Mouse (Mus musculus): ENCODE data around the gene Tnni1. TPM values are rescaled to one million over a fixed set of nuclear protein-coding genes. Genes with fewer than 3 reads are reported as not detected.
A peak's percentile ranks its signal among the peaks of the same experiment; 100 is the strongest.

Gene Tnni1
- polyA plus RNA-seq, 1 experiment from 2014 or later, result 3,442 TPM

DNA sequence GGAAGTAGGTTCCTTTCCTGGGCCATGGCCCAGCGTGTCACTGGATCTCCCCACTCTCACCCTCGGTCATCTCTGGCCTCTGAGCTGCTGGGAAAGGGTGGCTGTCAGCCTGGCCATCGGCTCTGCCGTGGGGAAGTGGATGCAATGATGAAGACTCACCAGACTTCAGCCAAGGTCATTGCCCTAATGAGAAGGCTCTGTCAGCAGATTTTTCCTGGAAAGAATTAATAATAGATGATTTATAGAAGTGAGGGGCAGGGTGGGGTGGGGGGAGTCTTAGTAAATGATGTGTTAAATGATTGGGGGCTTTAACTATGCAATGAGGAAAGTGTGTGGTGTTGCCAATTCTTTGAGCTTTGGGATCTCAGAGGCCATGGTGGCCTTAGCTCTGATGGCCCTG lies 33.0 kb upstream of the Tnni1 start:
- 70% methylated on average over 4 of the region's 4 CpGs for WGBS (ENCODE audit: insufficient replicate concordance)
- Histone ChIP-seq H3K4me3 (ENCODE audit: low read depth, low read length) (no peak overlapping the region), H3K27ac (ENCODE audit: low read depth, low read length) (no peak overlapping the region), H3K27me3 (ENCODE audit: control insufficient read depth, insufficient read depth, low read length) (no peaks in the 10 kb centered on the region), H3K4me1 (ENCODE audit: control insufficient read depth, insufficient read depth, low read length) (peaks cover 25% of the 10 kb centered on the region), H3K9ac (ENCODE audit: low read depth, low read length) (no peak overlapping the region), H3K9me3 (replicated peaks; ENCODE audit: control insufficient read depth, low read length) (no peaks in the 10 kb centered on the region), H3K4me2 (no peak overlapping the region), H3K36me3 (ENCODE audit: control insufficient read depth, insufficient read depth, low read length) (peaks cover 27% of the 10 kb centered on the region)
- no peak for ATAC-seq (replicated peaks; ENCODE audit: insufficient number of reproducible peaks, low FRiP score, low TSS enrichment)

GRCm38 (mm10) chr1:135752737-135753348 lies 26.4 kb upstream of the Tnni1 start:
- Histone ChIP-seq H3K27me3 (ENCODE audit: control insufficient read depth, insufficient read depth, low read length) (no peaks in the 10 kb centered on the region), H3K27ac (ENCODE audit: low read depth, low read length) (peak overlapping the region; percentile 41; the same call in 1 of the 2 replicates), H3K4me1 (ENCODE audit: control insufficient read depth, insufficient read depth, low read length) (peaks cover 14% of the 10 kb centered on the region), H3K4me3 (ENCODE audit: low read depth, low read length) (no peak overlapping the region), H3K36me3 (ENCODE audit: control insufficient read depth, insufficient read depth, low read length) (peaks cover 25% of the 10 kb centered on the region), H3K4me2 (no peak overlapping the region), H3K9me3 (replicated peaks; ENCODE audit: control insufficient read depth, low read length) (no peaks in the 10 kb centered on the region), H3K9ac (ENCODE audit: low read depth, low read length) (no peak overlapping the region)
- WGBS (ENCODE audit: insufficient replicate concordance), result 11% methylated on average over 10 of the region's 10 CpGs
- ATAC-seq (replicated peaks; ENCODE audit: insufficient number of reproducible peaks, low FRiP score, low TSS enrichment), result peak; percentile 89

- H3K4me3 ChIP-seq (ENCODE audit: low read depth, low read length), result no peak overlapping the region
- WGBS (ENCODE audit: insufficient replicate concordance), result 51% methylated on average over 9 of the region's 9 CpGs
- H3K9me3 ChIP-seq (replicated peaks; ENCODE audit: control insufficient read depth, low read length), result no peaks in the 10 kb centered on the region
- peaks cover 14% of the 10 kb centered on the region for H3K36me3 ChIP-seq (ENCODE audit: control insufficient read depth, insufficient read depth, low read length)
- no peaks in the 10 kb centered on the region for H3K27me3 ChIP-seq (ENCODE audit: control insufficient read depth, insufficient read depth, low read length)
- H3K9ac ChIP-seq (ENCODE audit: low read depth, low read length), result no peak overlapping the region
- H3K27ac ChIP-seq (ENCODE audit: low read depth, low read length), result no peak overlapping the region
- peaks cover 14% of the 10 kb centered on the region for H3K4me1 ChIP-seq (ENCODE audit: control insufficient read depth, insufficient read depth, low read length)
- no peak overlapping the region for H3K4me2 ChIP-seq
- ATAC-seq (replicated peaks; ENCODE audit: insufficient number of reproducible peaks, low FRiP score, low TSS enrichment), result no peak
Measured at GRCm38 (mm10) chr1:135755287-135755686, 23.9 kb upstream of the Tnni1 start.

- Histone ChIP-seq H3K9ac (ENCODE audit: low read depth, low read length) (no peak overlapping the region), H3K4me2 (no peak overlapping the region), H3K36me3 (ENCODE audit: control insufficient read depth, insufficient read depth, low read length) (peaks cover 8% of the 10 kb centered on the region; the same call in 1 of the 2 replicates), H3K27me3 (ENCODE audit: control insufficient read depth, insufficient read depth, low read length) (no peaks in the 10 kb centered on the region), H3K4me1 (ENCODE audit: control insufficient read depth, insufficient read depth, low read length) (peaks cover 14% of the 10 kb centered on the region), H3K4me3 (ENCODE audit: low read depth, low read length) (no peak overlapping the region), H3K27ac (ENCODE audit: low read depth, low read length) (no peak overlapping the region), H3K9me3 (replicated peaks; ENCODE audit: control insufficient read depth, low read length) (no peaks in the 10 kb centered on the region)
- 84% methylated on average over 3 of the region's 3 CpGs for WGBS (ENCODE audit: insufficient replicate concordance)
- ATAC-seq (replicated peaks; ENCODE audit: insufficient number of reproducible peaks, low FRiP score, low TSS enrichment), result no peak
Measured at GRCm38 (mm10) chr1:135755913-135756312, 23.3 kb upstream of the Tnni1 start.

GRCm38 (mm10) chr1:135757287-135757686 lies 21.9 kb upstream of the Tnni1 start:
- Histone ChIP-seq H3K27ac (ENCODE audit: low read depth, low read length) (no peak overlapping the region), H3K4me3 (ENCODE audit: low read depth, low read length) (no peak overlapping the region), H3K36me3 (ENCODE audit: control insufficient read depth, insufficient read depth, low read length) (no peaks in the 10 kb centered on the region), H3K4me1 (ENCODE audit: control insufficient read depth, insufficient read depth, low read length) (peaks cover 14% of the 10 kb centered on the region), H3K4me2 (no peak overlapping the region), H3K9ac (ENCODE audit: low read depth, low read length) (no peak overlapping the region; the same call in 1 of the 2 replicates), H3K9me3 (replicated peaks; ENCODE audit: control insufficient read depth, low read length) (no peaks in the 10 kb centered on the region), H3K27me3 (ENCODE audit: control insufficient read depth, insufficient read depth, low read length) (no peaks in the 10 kb centered on the region)
- WGBS (ENCODE audit: insufficient replicate concordance), result 59% methylated on average over 8 of the region's 8 CpGs
- ATAC-seq (replicated peaks; ENCODE audit: insufficient number of reproducible peaks, low FRiP score, low TSS enrichment), result no peak

DNA sequence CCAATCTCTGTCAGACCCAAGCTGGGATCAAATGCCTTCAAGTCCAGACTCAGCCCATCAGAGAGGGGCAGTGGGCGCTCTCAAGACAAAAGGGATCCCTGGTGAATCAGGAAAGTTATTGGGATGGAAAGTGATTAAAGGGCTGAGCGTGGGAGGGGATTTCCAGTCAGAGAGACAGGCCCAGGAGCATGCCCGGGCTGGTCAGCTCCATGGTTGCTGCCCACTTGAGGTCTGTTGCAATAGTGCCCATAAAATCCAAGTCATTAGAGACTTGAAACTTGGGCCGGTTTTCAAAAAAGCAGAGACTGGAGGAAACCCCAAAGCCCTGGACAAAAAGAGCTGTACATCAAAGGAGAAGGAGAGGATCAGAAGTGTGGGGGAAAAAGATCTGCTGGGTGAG lies 19.5 kb upstream of the Tnni1 start:
- no peaks in the 10 kb centered on the region for H3K27me3 ChIP-seq (ENCODE audit: control insufficient read depth, insufficient read depth, low read length)
- no peak overlapping the region for H3K9ac ChIP-seq (ENCODE audit: low read depth, low read length)
- H3K4me3 ChIP-seq (ENCODE audit: low read depth, low read length), result no peak overlapping the region
- 76% methylated on average over 4 of the region's 4 CpGs for WGBS (ENCODE audit: insufficient replicate concordance)
- H3K9me3 ChIP-seq (replicated peaks; ENCODE audit: control insufficient read depth, low read length), result no peaks in the 10 kb centered on the region
- no peaks in the 10 kb centered on the region for H3K36me3 ChIP-seq (ENCODE audit: control insufficient read depth, insufficient read depth, low read length)
- no peak overlapping the region for H3K4me2 ChIP-seq
- ATAC-seq (replicated peaks; ENCODE audit: insufficient number of reproducible peaks, low FRiP score, low TSS enrichment), result no peak
- no peak overlapping the region for H3K27ac ChIP-seq (ENCODE audit: low read depth, low read length)
- H3K4me1 ChIP-seq (ENCODE audit: control insufficient read depth, insufficient read depth, low read length), result peaks cover 19% of the 10 kb centered on the region

- Histone ChIP-seq H3K4me1 (ENCODE audit: control insufficient read depth, insufficient read depth, low read length) (peaks cover 20% of the 10 kb centered on the region), H3K36me3 (ENCODE audit: control insufficient read depth, insufficient read depth, low read length) (no peaks in the 10 kb centered on the region), H3K9ac (ENCODE audit: low read depth, low read length) (no peak overlapping the region), H3K4me3 (ENCODE audit: low read depth, low read length) (no peak overlapping the region), H3K4me2 (no peak overlapping the region), H3K27ac (ENCODE audit: low read depth, low read length) (no peak overlapping the region), H3K27me3 (ENCODE audit: control insufficient read depth, insufficient read depth, low read length) (no peaks in the 10 kb centered on the region), H3K9me3 (replicated peaks; ENCODE audit: control insufficient read depth, low read length) (no peaks in the 10 kb centered on the region)
- no peak for ATAC-seq (replicated peaks; ENCODE audit: insufficient number of reproducible peaks, low FRiP score, low TSS enrichment)
- WGBS (ENCODE audit: insufficient replicate concordance), result 56% methylated on average over 8 of the region's 8 CpGs
Measured at GRCm38 (mm10) chr1:135760216-135760615, 19.0 kb upstream of the Tnni1 start.

DNA sequence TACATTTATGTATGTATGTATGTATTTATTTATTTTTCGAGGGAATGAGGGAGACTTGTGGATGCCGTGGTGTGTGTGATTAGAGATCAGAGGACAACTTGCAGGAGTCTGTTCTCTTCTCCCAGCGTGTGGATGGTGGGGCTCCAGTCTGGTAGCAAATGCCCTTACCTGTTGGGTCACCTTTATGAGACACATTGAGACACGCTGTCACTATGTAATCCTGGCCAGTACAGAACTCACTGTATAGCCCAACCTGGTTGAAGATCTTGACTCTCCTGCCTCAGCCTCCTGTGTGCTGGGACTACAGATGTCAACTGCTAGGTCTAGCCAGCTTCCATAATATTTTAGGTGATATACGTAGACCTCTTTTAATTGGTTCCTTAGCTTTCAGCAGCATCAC lies 17.5 kb upstream of the Tnni1 start:
- Histone ChIP-seq H3K27me3 (ENCODE audit: control insufficient read depth, insufficient read depth, low read length) (no peaks in the 10 kb centered on the region), H3K36me3 (ENCODE audit: control insufficient read depth, insufficient read depth, low read length) (no peaks in the 10 kb centered on the region), H3K9me3 (replicated peaks; ENCODE audit: control insufficient read depth, low read length) (no peaks in the 10 kb centered on the region), H3K4me1 (ENCODE audit: control insufficient read depth, insufficient read depth, low read length) (peaks cover 23% of the 10 kb centered on the region), H3K4me2 (no peak overlapping the region), H3K4me3 (ENCODE audit: low read depth, low read length) (no peak overlapping the region), H3K27ac (ENCODE audit: low read depth, low read length) (no peak overlapping the region), H3K9ac (ENCODE audit: low read depth, low read length) (no peak overlapping the region)
- no peak for ATAC-seq (replicated peaks; ENCODE audit: insufficient number of reproducible peaks, low FRiP score, low TSS enrichment)
- 81% methylated on average over 5 of the region's 5 CpGs for WGBS (ENCODE audit: insufficient replicate concordance)

GRCm38 (mm10) chr1:135763503-135764205 lies 15.6 kb upstream of the Tnni1 start:
- no peak overlapping the region for H3K27ac ChIP-seq (ENCODE audit: low read depth, low read length)
- peaks cover 2% of the 10 kb centered on the region; the same call in 1 of the 2 replicates for H3K36me3 ChIP-seq (ENCODE audit: control insufficient read depth, insufficient read depth, low read length)

More at GRCm38 (mm10) chr1:135763503-135764205, 15.6 kb upstream of the Tnni1 start:
- Histone ChIP-seq H3K27me3 (ENCODE audit: control insufficient read depth, insufficient read depth, low read length) (no peaks in the 10 kb centered on the region), H3K9me3 (replicated peaks; ENCODE audit: control insufficient read depth, low read length) (no peaks in the 10 kb centered on the region), H3K9ac (ENCODE audit: low read depth, low read length) (no peak overlapping the region), H3K4me3 (ENCODE audit: low read depth, low read length) (no peak overlapping the region), H3K4me2 (peak overlapping the region; percentile 2; the same call in 1 of the 2 replicates), H3K4me1 (ENCODE audit: control insufficient read depth, insufficient read depth, low read length) (peaks cover 30% of the 10 kb centered on the region)
- 70% methylated on average over 9 of the region's 9 CpGs for WGBS (ENCODE audit: insufficient replicate concordance)
- no peak for ATAC-seq (replicated peaks; ENCODE audit: insufficient number of reproducible peaks, low FRiP score, low TSS enrichment)

Measured in heart, embryonic 11.5 days (tissue).